ENCODE assay signal across 19 mouse cellular contexts in the genomic region with DNA sequence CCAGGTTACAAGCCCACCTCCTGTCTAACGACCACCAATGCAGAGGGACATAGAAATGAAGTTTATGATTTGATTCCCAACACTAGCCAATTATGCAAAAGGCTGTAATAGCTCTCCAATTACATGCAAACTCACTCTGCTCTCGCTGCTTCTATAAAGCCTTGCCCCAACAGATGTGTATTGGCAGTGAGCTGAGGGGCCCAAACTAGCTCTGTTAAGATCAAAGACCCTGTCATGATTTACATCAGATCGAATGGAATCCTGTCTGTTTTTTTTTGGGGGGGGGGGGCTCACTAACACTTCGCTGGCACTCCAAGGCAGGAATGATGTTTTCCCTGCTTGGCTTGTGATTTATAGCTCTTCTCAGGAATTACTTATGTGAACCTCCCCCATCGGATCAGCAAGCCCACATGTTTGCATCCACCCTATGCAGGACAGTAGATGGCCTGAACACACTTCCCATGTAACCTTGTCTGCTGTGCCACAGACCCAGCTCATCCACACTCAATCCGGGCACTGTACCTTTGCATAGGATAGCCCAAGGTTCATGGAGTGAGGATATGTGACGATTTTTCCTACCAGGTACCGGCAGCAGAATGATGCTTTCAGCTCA.
"Had no signal": no experiment of that assay in that cellular context is flagged by ENCODE, and none has a peak within 500 bp of the region (broad histone marks: within the 10 kb centered on the region; RNA-seq: fewer than 3 reads in every experiment).

No protein-coding gene starts in this region.

- ATAC-seq: intestine, embryonic 15.5 days; liver, postnatal 0 days; lung, postnatal 0 days; midbrain, embryonic 13.5 days; midbrain, embryonic 16.5 days had no signal

- H3K4me2 ChIP-seq: intestine, embryonic 15.5 days; limb, embryonic 12.5 days; lung, embryonic 14.5 days; midbrain, embryonic 13.5 days; neural tube, embryonic 13.5 days had no signal

- H3K9ac ChIP-seq: intestine, embryonic 15.5 days; limb, embryonic 12.5 days; liver, embryonic 14.5 days; liver, postnatal 0 days; lung, embryonic 14.5 days; midbrain, embryonic 13.5 days; neural tube, embryonic 13.5 days had no signal

- H3K36me3 ChIP-seq: intestine, embryonic 15.5 days; limb, embryonic 12.5 days; midbrain, embryonic 10.5 days; midbrain, embryonic 13.5 days; neural tube, embryonic 13.5 days had no signal

- H3K27me3 ChIP-seq: intestine, embryonic 15.5 days; limb, embryonic 12.5 days; midbrain, embryonic 13.5 days; neural tube, embryonic 13.5 days had no signal

- DNase-seq: kidney, adult 11 months; kidney, adult 8-10 months; kidney, postnatal 36 days; layer of hippocampus, postnatal 36 days; liver, postnatal 0 days; lung, embryonic 14.5 days; thymus, adult 18-20 months; thymus, postnatal 36 days had no signal

- H3K27ac ChIP-seq: intestine, embryonic 15.5 days; left cerebral cortex, adult 2 months; limb, embryonic 12.5 days; liver, embryonic 14.5 days; macrophage; midbrain, embryonic 10.5 days; midbrain, embryonic 13.5 days; neural tube, embryonic 13.5 days had no signal

- H3K4me3 ChIP-seq: intestine, embryonic 15.5 days; left cerebral cortex, adult 2 months; limb, embryonic 12.5 days; midbrain, embryonic 10.5 days; midbrain, embryonic 13.5 days; myocyte; neural tube, embryonic 13.5 days had no signal

- H3K4me1 ChIP-seq: midbrain, embryonic 10.5 days; midbrain, embryonic 13.5 days; neural tube, embryonic 13.5 days had no signal

- H3K9me3 ChIP-seq: intestine, embryonic 15.5 days; limb, embryonic 12.5 days; midbrain, embryonic 10.5 days; midbrain, embryonic 13.5 days; neural tube, embryonic 13.5 days had no signal
